Mouse (Mus musculus) hindbrain, embryonic 13.5 days (tissue): ENCODE results near the gene Rpl9. TPM values are rescaled to one million over a fixed set of nuclear protein-coding genes. Genes with fewer than 3 reads are reported as not detected.

Source experiments
- ATAC-seq: fragments of 200-750 bp; cut with Nextera tagmentation; 2 replicates; pipeline ENCODE4 v1.8.0; 2017; ENCODE audit warnings: moderate TSS enrichment; ENCODE audit not compliant: low FRiP score
- H3K27ac ChIP-seq: fragments of 300-500 bp; sonication (generic); 2 replicates; pipeline ENCODE4 v1.5.1; 2015; ENCODE audit warnings: inconsistent platforms, mild to moderate bottlenecking, moderate library complexity
- H3K27me3 ChIP-seq: fragments of 300-500 bp; sonication (generic); 2 replicates; pipeline ENCODE4 v1.6.1; 2015; ENCODE audit warnings: mild to moderate bottlenecking, inconsistent platforms
- H3K36me3 ChIP-seq: fragments of 300-500 bp; sonication (generic); 2 replicates; pipeline ENCODE4 v1.6.1; 2015; ENCODE audit warnings: mild to moderate bottlenecking, inconsistent platforms
- H3K4me1 ChIP-seq: fragments of 300-500 bp; sonication (generic); replicated peaks from 2 replicates; pipeline ENCODE4 v1.6.1; 2015; ENCODE audit warnings: inconsistent platforms
- H3K4me2 ChIP-seq: fragments of 300-500 bp; sonication (generic); 2 replicates; pipeline ENCODE4 v1.6.1; 2015; ENCODE audit warnings: inconsistent platforms, mild to moderate bottlenecking, moderate library complexity
- H3K4me3 ChIP-seq: fragments of 300-500 bp; sonication (generic); 2 replicates; pipeline ENCODE4 v1.5.1; 2015; ENCODE audit warnings: mild to moderate bottlenecking, inconsistent platforms
- H3K9ac ChIP-seq: fragments of 300-500 bp; sonication (generic); 2 replicates; pipeline ENCODE4 v1.6.1; 2015; ENCODE audit warnings: mild to moderate bottlenecking, inconsistent platforms
- H3K9me3 ChIP-seq: fragments of 300-500 bp; sonication (generic); 2 replicates; pipeline ENCODE4 v1.6.1; 2016; ENCODE audit warnings: inconsistent platforms
- WGBS: fragments of 180-500 bp; shearing (Covaris S2); methylation state at CpG from one replicate; pipeline ENCODE4 v1.1.7; 2015; 5-methylcytosine and 5-hydroxymethylcytosine counted together
- polyA plus RNA-seq: library from polyadenylated mRNA; unstranded; fragments of >200 nt; fragmentation: Nextera tagmentation; extraction: Ambion mirVana; gene quantifications from 2 replicates; pipeline ENCODE4 v1.2.1, GENCODE M21; 2015

Rpl9 gene
- 660 and 683 TPM in 2 replicates for polyA plus RNA-seq

GRCm38 (mm10) chr5:65390648-65391644, at the start of gene Rpl9, which contains the start of gene Lias:
Gene Rpl9 (minus strand): TSS chr5:65391444.
Gene Lias (plus strand): TSS chr5:65391497.
- Histone ChIP-seq H3K27me3 (no peaks in the 10 kb centered on the region), H3K9me3 (no peaks in the 10 kb centered on the region), H3K4me2 (peak within 1 kb of the TSS; percentile 85), H3K4me3 (peak within 1 kb of the TSS; percentile 71), H3K36me3 (peaks cover 48% of the 10 kb centered on the region), H3K9ac (peak within 1 kb of the TSS; percentile 97), H3K27ac (peak within 1 kb of the TSS; percentile 94), H3K4me1 (peaks cover 33% of the 10 kb centered on the region)
- WGBS = under 1% methylated on average over 83 of the region's 83 CpGs
- peak; percentile 97 for ATAC-seq

GRCm38 (mm10) chr5:65438041-65438440, 46.8 kb upstream of the Rpl9 start:
- Histone ChIP-seq H3K27me3 (no peaks in the 10 kb centered on the region), H3K27ac (no peak overlapping the region), H3K4me1 (peaks cover 20% of the 10 kb centered on the region), H3K9ac (no peak overlapping the region), H3K4me3 (no peak overlapping the region), H3K9me3 (no peaks in the 10 kb centered on the region), H3K4me2 (no peak overlapping the region), H3K36me3 (no peaks in the 10 kb centered on the region)
- ATAC-seq = no peak

DNA sequence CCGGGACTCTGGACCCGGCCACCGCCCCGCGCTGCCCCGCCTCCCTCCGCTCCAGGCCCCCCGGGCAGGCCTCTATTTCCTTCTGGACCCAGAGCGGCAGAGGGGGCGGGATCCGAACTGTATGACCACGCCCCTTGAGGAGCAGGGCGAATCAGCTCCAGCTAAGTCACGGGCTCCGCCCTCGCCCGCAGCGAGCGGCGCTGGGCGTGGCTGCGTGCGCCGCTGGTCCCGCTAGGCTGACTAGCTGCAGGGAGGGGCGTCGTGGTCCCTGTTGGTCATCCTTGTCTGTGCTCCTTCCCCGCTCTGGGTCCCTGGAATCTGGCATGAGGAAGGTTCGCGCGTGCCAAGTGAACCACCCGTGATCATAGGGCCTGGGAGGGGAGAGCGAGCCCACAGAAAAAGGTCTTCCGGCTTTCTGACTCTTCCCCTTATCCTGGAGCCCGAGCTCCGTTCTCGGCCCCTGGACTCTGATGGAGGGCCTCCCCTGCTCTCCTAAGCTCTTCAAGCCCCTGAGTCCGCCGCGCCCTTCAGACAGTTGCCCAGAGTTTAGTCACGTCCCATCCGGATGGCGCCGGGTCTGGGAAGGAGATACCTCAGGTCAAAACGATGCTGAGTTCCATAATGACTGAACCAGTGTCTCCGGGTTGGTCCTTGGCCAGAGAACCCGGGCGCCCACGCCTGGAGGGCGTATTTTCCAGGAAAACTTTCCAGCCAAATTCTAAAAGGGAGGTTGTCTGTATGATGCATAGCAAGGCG, 44.7 kb upstream of the Rpl9 start, which contains the start of gene Ugdh:
Gene Ugdh (minus strand): TSS at position 144 of the 756 bp plus-strand sequence.
- Histone ChIP-seq H3K36me3 (no peaks in the 10 kb centered on the region), H3K4me3 (peak within 1 kb of the TSS; percentile 65), H3K9ac (peak within 1 kb of the TSS; percentile 85), H3K27ac (peak within 1 kb of the TSS; percentile 87), H3K27me3 (no peaks in the 10 kb centered on the region), H3K9me3 (no peaks in the 10 kb centered on the region), H3K4me1 (peaks cover 36% of the 10 kb centered on the region), H3K4me2 (peak within 1 kb of the TSS; percentile 85)
- ATAC-seq = peak; percentile 98
- whole genome bisulfite sequencing = under 1% methylated on average over 50 of the region's 51 CpGs

- Histone ChIP-seq H3K27me3 (no peaks in the 10 kb centered on the region), H3K4me2 (peak overlapping the region; percentile 85), H3K4me1 (peaks cover 40% of the 10 kb centered on the region), H3K27ac (peak overlapping the region; percentile 87), H3K36me3 (peaks cover 2% of the 10 kb centered on the region; the same call in 1 of the 2 replicates), H3K9me3 (no peaks in the 10 kb centered on the region), H3K9ac (peak overlapping the region; percentile 85), H3K4me3 (peak overlapping the region; percentile 65)
- no peak; the same call in 1 of the 2 replicates for ATAC-seq
- WGBS = 0% methylated on average over 44 of the region's 47 CpGs
Observed at GRCm38 (mm10) chr5:65435363-65435805, 44.1 kb upstream of the Rpl9 start.

DNA sequence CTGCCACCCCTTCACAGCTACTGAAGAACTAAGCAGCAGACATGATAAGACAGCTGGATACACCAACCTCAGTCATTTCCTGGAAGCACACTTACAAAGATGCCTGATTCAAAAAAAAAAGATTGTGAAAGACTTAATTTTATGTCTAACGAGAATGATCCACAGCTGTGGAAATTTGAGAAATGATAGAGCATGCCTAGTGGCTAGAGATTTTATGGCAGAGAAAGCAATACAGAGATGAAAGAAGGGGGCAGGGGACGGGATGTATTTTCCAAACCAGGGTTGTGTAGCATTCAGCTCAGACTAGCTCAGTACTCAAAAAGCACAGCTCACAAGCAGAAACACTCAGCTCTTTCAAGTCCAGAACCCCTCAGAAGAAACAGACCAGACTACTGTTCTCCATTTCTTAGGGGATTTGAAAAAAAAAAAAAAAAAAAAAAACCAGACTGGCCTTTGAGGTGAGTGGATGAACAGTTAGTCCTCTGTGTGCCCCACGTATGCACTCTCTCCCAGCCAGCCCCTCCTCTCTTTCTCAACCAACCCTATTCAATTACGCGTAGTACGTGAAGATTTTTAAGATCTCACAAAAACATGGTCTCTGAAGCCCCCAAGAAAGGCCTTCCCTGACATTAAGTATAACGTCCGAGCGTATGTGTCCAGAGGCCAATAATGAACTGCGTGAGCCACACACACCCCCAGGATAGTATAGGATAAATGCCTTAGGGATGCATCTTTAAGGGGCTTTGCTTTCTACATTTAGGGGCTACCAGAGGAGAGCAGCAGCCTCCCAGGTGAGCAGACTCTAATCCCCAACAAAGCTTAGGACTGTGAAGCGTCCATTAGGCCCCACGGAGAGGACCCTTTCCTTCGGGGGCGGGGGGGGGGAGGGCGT, 43.5 kb upstream of the Rpl9 start:
- ATAC-seq = peak; percentile 22; the same call in 1 of the 2 replicates
- Histone ChIP-seq H3K9me3 (no peaks in the 10 kb centered on the region), H3K4me1 (peaks cover 40% of the 10 kb centered on the region), H3K4me3 (peak overlapping the region; percentile 65), H3K9ac (peak overlapping the region; percentile 85), H3K27me3 (no peaks in the 10 kb centered on the region), H3K36me3 (peaks cover 5% of the 10 kb centered on the region; the same call in 1 of the 2 replicates), H3K27ac (peak overlapping the region; percentile 87), H3K4me2 (peak overlapping the region; percentile 85)
- 4% methylated on average over 15 of the region's 15 CpGs for WGBS

GRCm38 (mm10) chr5:65429441-65429840, 38.2 kb upstream of the Rpl9 start:
- no peaks in the 10 kb centered on the region for H3K9me3 ChIP-seq
- no peak overlapping the region for H3K27ac ChIP-seq
- H3K4me1 ChIP-seq = peaks cover 39% of the 10 kb centered on the region
- peaks cover 32% of the 10 kb centered on the region for H3K36me3 ChIP-seq
- H3K27me3 ChIP-seq = no peaks in the 10 kb centered on the region
- WGBS = 90% methylated on average over 5 of the region's 5 CpGs
- H3K4me3 ChIP-seq = no peak overlapping the region
- no peak for ATAC-seq
- H3K4me2 ChIP-seq = no peak overlapping the region
- no peak overlapping the region for H3K9ac ChIP-seq

GRCm38 (mm10) chr5:65428321-65428720, 37.1 kb upstream of the Rpl9 start:
- Histone ChIP-seq H3K4me2 (no peak overlapping the region), H3K9ac (no peak overlapping the region), H3K9me3 (no peaks in the 10 kb centered on the region), H3K4me1 (peaks cover 29% of the 10 kb centered on the region), H3K4me3 (no peak overlapping the region), H3K27ac (no peak overlapping the region), H3K36me3 (peaks cover 43% of the 10 kb centered on the region), H3K27me3 (no peaks in the 10 kb centered on the region)
- WGBS = 44% methylated on average over 4 of the region's 4 CpGs
- ATAC-seq = no peak

DNA sequence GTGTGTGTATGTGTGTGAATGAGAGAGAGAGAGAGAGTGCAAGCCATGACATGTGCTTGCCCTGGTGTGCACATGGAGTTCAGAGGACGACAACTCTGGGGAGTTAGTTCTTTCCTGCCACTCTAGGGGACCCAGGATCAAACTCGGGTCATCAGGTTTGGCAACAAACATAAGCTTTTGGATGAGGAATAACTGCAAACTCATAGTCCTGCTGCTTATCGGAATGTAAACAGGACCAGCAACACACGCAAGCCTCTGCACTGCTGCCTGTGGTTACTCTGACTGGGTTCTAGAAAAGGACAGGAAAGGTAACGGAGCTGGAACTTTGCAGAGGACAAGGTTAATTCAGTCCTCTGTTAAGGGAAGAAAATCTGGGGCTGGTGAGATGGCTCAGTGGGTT, 34.0 kb upstream of the Rpl9 start:
- Histone ChIP-seq H3K27me3 (no peaks in the 10 kb centered on the region), H3K4me1 (peaks cover 5% of the 10 kb centered on the region; the same call in 1 of the 2 replicates), H3K36me3 (peaks cover 68% of the 10 kb centered on the region), H3K27ac (no peak overlapping the region), H3K9me3 (no peaks in the 10 kb centered on the region), H3K4me2 (no peak overlapping the region), H3K9ac (no peak overlapping the region), H3K4me3 (no peak overlapping the region)
- no peak for ATAC-seq
- WGBS = 94% methylated on average over 5 of the region's 5 CpGs

GRCm38 (mm10) chr5:65424215-65424614, 33.0 kb upstream of the Rpl9 start:
- peaks cover 5% of the 10 kb centered on the region; the same call in 1 of the 2 replicates for H3K4me1 ChIP-seq
- H3K27ac ChIP-seq = no peak overlapping the region
- no peak overlapping the region for H3K9ac ChIP-seq
- no peak overlapping the region for H3K4me2 ChIP-seq
- 95% methylated on average over 6 of the region's 6 CpGs for WGBS
- peaks cover 72% of the 10 kb centered on the region for H3K36me3 ChIP-seq
- no peaks in the 10 kb centered on the region for H3K27me3 ChIP-seq
- no peaks in the 10 kb centered on the region for H3K9me3 ChIP-seq
- ATAC-seq = no peak
- H3K4me3 ChIP-seq = no peak overlapping the region

DNA sequence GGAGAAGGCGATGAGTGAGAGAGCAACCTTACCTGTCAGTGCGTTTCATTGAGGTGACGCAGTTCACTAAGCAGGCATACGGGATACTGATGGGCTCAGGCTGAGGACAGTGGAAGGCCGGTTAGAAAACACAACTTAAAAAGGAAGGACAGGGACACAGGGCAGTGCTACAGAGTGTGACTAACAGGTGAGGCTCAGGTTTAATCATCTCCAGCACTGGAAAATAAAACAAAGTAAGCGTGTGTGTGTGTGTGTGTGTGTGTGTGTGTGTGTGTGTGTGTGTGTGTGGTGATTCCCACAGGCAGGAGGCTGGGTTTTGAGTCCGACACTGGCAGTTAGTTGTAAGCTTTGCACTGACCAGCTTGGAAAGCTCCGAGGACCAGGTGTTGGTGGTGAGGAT, 31.6 kb upstream of the Rpl9 start:
- H3K9me3 ChIP-seq = no peaks in the 10 kb centered on the region
- no peaks in the 10 kb centered on the region for H3K4me1 ChIP-seq
- no peak for ATAC-seq
- H3K27me3 ChIP-seq = no peaks in the 10 kb centered on the region
- no peak overlapping the region for H3K4me2 ChIP-seq
- peaks cover 83% of the 10 kb centered on the region for H3K36me3 ChIP-seq
- 96% methylated on average over 8 of the region's 8 CpGs for WGBS
- H3K9ac ChIP-seq = no peak overlapping the region
- H3K4me3 ChIP-seq = no peak overlapping the region
- H3K27ac ChIP-seq = no peak overlapping the region

- H3K27ac ChIP-seq = no peak overlapping the region
- no peak overlapping the region for H3K9ac ChIP-seq
- H3K9me3 ChIP-seq = no peaks in the 10 kb centered on the region
- peaks cover 87% of the 10 kb centered on the region for H3K36me3 ChIP-seq
- no peak overlapping the region for H3K4me3 ChIP-seq
- H3K27me3 ChIP-seq = no peaks in the 10 kb centered on the region
- 92% methylated on average over 6 of the region's 6 CpGs for WGBS
- no peak for ATAC-seq
- no peak overlapping the region for H3K4me2 ChIP-seq
- peaks cover 4% of the 10 kb centered on the region; the same call in 1 of the 2 replicates for H3K4me1 ChIP-seq
Observed at GRCm38 (mm10) chr5:65420822-65421221, 29.6 kb upstream of the Rpl9 start.
